Mouse (Mus musculus) myocyte (in vitro differentiated cells): Measurements from ENCODE around the gene Olfr541.

Source experiments
- E2F4 ChIP-seq: IDR thresholded peaks from one replicate; pipeline ENCODE4 v1.6.1; 2011; ENCODE audit warnings: mild to moderate bottlenecking, control low read depth, moderate library complexity; ENCODE audit not compliant: insufficient read depth
- MAX ChIP-seq: IDR thresholded peaks from one replicate; pipeline ENCODE4 v1.6.1; 2011; ENCODE audit warnings: low read depth, mild to moderate bottlenecking, control low read depth
- MYOD1 ChIP-seq, 3 experiments: IDR thresholded peaks; one replicate each; pipeline ENCODE4 v1.6.1; 2011; ENCODE audit warnings: control low read depth in 2 of 3, low read depth in 2 of 3, mild to moderate bottlenecking in 2 of 3, moderate library complexity in 1 of 3; ENCODE audit not compliant: insufficient read length in 2 of 3, control insufficient read depth in 1 of 3
- MYOG ChIP-seq, 3 experiments: IDR thresholded peaks; one replicate each; pipeline ENCODE4 v1.6.1; 2011; ENCODE audit warnings: control low read depth in 2 of 3, low read depth in 2 of 3, mild to moderate bottlenecking in 2 of 3; ENCODE audit not compliant: insufficient read length in 2 of 3, control insufficient read depth in 1 of 3, insufficient read depth in 1 of 3
- POLR2A ChIP-seq: IDR thresholded peaks from one replicate; pipeline ENCODE4 v1.6.1; 2011; ENCODE audit warnings: low read depth, mild to moderate bottlenecking, control low read depth, moderate library complexity; ENCODE audit not compliant: insufficient read length
- USF1 ChIP-seq: IDR thresholded peaks from one replicate; pipeline ENCODE4 v1.6.1; 2011; ENCODE audit warnings: low read depth, mild to moderate bottlenecking, control low read depth, moderate library complexity

- TF ChIP-seq MAX (no peak), MYOG (IDR thresholded peaks at IDR 0.05; ENCODE audit: control insufficient read depth in 1 of 3, insufficient read depth in 1 of 3, insufficient read length in 2 of 3, low read depth in 2 of 3) (no peak), USF1 (no peak), POLR2A (no peak), MYOD1 (IDR thresholded peaks at IDR 0.05; ENCODE audit: control insufficient read depth in 1 of 3, insufficient read length in 2 of 3, low read depth in 2 of 3) (no peak), E2F4 (no peak)
Observed at GRCm38 (mm10) chr7:140748116-140748826, 51.2 kb downstream of the Olfr541 start.
